Mouse (Mus musculus) bone marrow, adult 2 months (tissue): ENCODE results near the gene Fam168a.

Experiments
- CTCF ChIP-seq: fragments of 200-500 bp; IDR thresholded peaks from 2 replicates; pipeline ENCODE4 v1.5.1; 2011; ENCODE audit warnings: low read length, control low read depth; ENCODE audit not compliant: control insufficient read depth, insufficient read depth
- POLR2A ChIP-seq: fragments of 200-500 bp; IDR thresholded peaks from 2 replicates; pipeline ENCODE4 v1.6.1; 2011; ENCODE audit warnings: low read depth, mild to moderate bottlenecking, control low read depth, low read length, borderline replicate concordance; ENCODE audit not compliant: control insufficient read depth

- no peak for TF ChIP-seq POLR2A
- no peak for TF ChIP-seq CTCF
Measured at GRCm38 (mm10) chr7:100833859-100834258, 127.4 kb downstream of the Fam168a start.
